Mouse (Mus musculus) CH12.LX (cell line): ENCODE data around the gene Cpeb3. TPM values are rescaled to one million over a fixed set of nuclear protein-coding genes. Genes with fewer than 3 reads are reported as not detected.

Experiments
- DNase-seq: peaks from one replicate; pipeline ENCODE4 v3.0.0-alpha.2; 2013; ENCODE audit errors: extremely low read depth
- H3K27ac ChIP-seq: 2 replicates; pipeline ENCODE4 v1.5.1; 2012; ENCODE audit warnings: low read depth, mild to moderate bottlenecking, control low read depth, moderate library complexity; ENCODE audit not compliant: insufficient read depth
- H3K27me3 ChIP-seq: replicated peaks from 2 replicates; pipeline ENCODE3; 2012; ENCODE audit warnings: inconsistent platforms
- H3K36me3 ChIP-seq, 2 experiments: replicated peaks in 1 of 2; 2 replicates each; pipeline versions ENCODE3 to v1.6.1; 2012; ENCODE audit warnings: inconsistent platforms in 1 of 2, low read length in 1 of 2, mild to moderate bottlenecking in 1 of 2, mixed read lengths in 1 of 2, moderate library complexity in 1 of 2; ENCODE audit not compliant: control insufficient read depth in 1 of 2, insufficient read depth in 1 of 2
- H3K4me1 ChIP-seq, 2 experiments: 2 replicates each; pipeline ENCODE4 v1.6.1; 2012; ENCODE audit warnings: inconsistent platforms in 1 of 2, moderate library complexity in 1 of 2; ENCODE audit not compliant: insufficient read depth in 2 of 2, control insufficient read depth in 1 of 2
- H3K4me2 ChIP-seq: 2 replicates; pipeline ENCODE4 v1.6.1; 2012; ENCODE audit warnings: low read depth, mild to moderate bottlenecking, control low read depth; ENCODE audit not compliant: poor library complexity, insufficient read depth, severe bottlenecking
- H3K4me3 ChIP-seq, 3 experiments: fragments of 150-350 bp in 1 of 3; sonication (generic) in 1 of 3; replicated peaks in 1 of 3; 2 replicates each; pipeline versions ENCODE3 to v1.5.1; 2011 to 2012; ENCODE audit warnings: low read depth in 2 of 3, low read length in 2 of 3, mild to moderate bottlenecking in 2 of 3, moderate library complexity in 2 of 3, control low read depth in 1 of 3, improper control_type of control experiment in 1 of 3, inconsistent platforms in 1 of 3, mixed read lengths in 1 of 3; ENCODE audit not compliant: poor library complexity in 1 of 3
- H3K79me2 ChIP-seq: replicated peaks from 2 replicates; pipeline ENCODE4 v1.6.1; 2012; ENCODE audit warnings: mild to moderate bottlenecking, moderate library complexity; ENCODE audit not compliant: control insufficient read depth, poor library complexity, insufficient read depth, severe bottlenecking; ENCODE audit errors: extremely low read depth
- H3K9ac ChIP-seq: 2 replicates; pipeline ENCODE4 v1.6.1; 2012; ENCODE audit warnings: low read depth, mild to moderate bottlenecking, control low read depth, moderate library complexity; ENCODE audit not compliant: insufficient read depth
- H3K9me3 ChIP-seq: replicated peaks from 2 replicates; pipeline ENCODE3; 2012; ENCODE audit warnings: low read length, inconsistent platforms, mixed read lengths
- BHLHE40 ChIP-seq: IDR thresholded peaks from 2 replicates; pipeline ENCODE4 v1.6.1; 2011; ENCODE audit warnings: mild to moderate bottlenecking, low read depth, low read length, improper control_type of control experiment
- EP300 ChIP-seq: IDR thresholded peaks from 2 replicates; pipeline ENCODE4 v1.6.1; 2011; ENCODE audit warnings: low read length, improper control_type of control experiment
- ETS1 ChIP-seq: conservative IDR thresholded peaks from 2 replicates; pipeline ENCODE4 v1.6.1; 2012; ENCODE audit warnings: low read depth, mild to moderate bottlenecking, inconsistent platforms, low read length, improper control_type of control experiment, moderate library complexity
- IRF4 ChIP-seq: IDR thresholded peaks from 2 replicates; pipeline ENCODE4 v1.6.1; 2014; ENCODE audit warnings: low read depth, mild to moderate bottlenecking, inconsistent platforms, low read length, improper control_type of control experiment
- JUN ChIP-seq: IDR thresholded peaks from 2 replicates; pipeline ENCODE4 v1.6.1; 2011; ENCODE audit warnings: low read depth, mild to moderate bottlenecking, low read length, improper control_type of control experiment, moderate library complexity; ENCODE audit not compliant: insufficient read depth
- KAT2A ChIP-seq: IDR thresholded peaks from 2 replicates; pipeline ENCODE4 v1.6.1; 2012; ENCODE audit warnings: low read length, improper control_type of control experiment, inconsistent platforms; ENCODE audit not compliant: insufficient replicate concordance
- MAX ChIP-seq: IDR thresholded peaks from 2 replicates; pipeline ENCODE4 v1.6.1; 2011; ENCODE audit warnings: low read length, improper control_type of control experiment
- MAZ ChIP-seq: IDR thresholded peaks from 2 replicates; pipeline ENCODE4 v1.6.1; 2012; ENCODE audit warnings: low read depth, mild to moderate bottlenecking, inconsistent platforms, low read length, improper control_type of control experiment, moderate library complexity
- MYC ChIP-seq: IDR thresholded peaks from 2 replicates; pipeline ENCODE4 v1.6.1; 2011; ENCODE audit warnings: low read depth, mild to moderate bottlenecking, improper control_type of control experiment, low read length
- NELFE ChIP-seq: IDR thresholded peaks from 2 replicates; pipeline ENCODE4 v1.6.1; 2011; ENCODE audit warnings: low read depth, low read length, improper control_type of control experiment
- PAX5 ChIP-seq: IDR thresholded peaks from 2 replicates; pipeline ENCODE4 v1.6.1; 2012; ENCODE audit warnings: low read length, inconsistent platforms, mixed read lengths
- POLR2AphosphoS2 ChIP-seq: IDR thresholded peaks from 2 replicates; pipeline ENCODE4 v1.6.1; 2011; ENCODE audit warnings: low read depth, low read length, improper control_type of control experiment
- RCOR1 ChIP-seq: conservative IDR thresholded peaks from 2 replicates; pipeline ENCODE4 v1.6.1; 2012; ENCODE audit warnings: low read depth, mild to moderate bottlenecking, inconsistent platforms, low read length, improper control_type of control experiment
- USF1 ChIP-seq: IDR thresholded peaks from 2 replicates; pipeline ENCODE4 v1.6.1; 2014; ENCODE audit warnings: low read depth, mild to moderate bottlenecking, inconsistent platforms, low read length, improper control_type of control experiment
- USF2 ChIP-seq: conservative IDR thresholded peaks from 2 replicates; pipeline ENCODE4 v1.6.1; 2011; ENCODE audit warnings: low read depth, low read length, improper control_type of control experiment
- ZNF384 ChIP-seq: IDR thresholded peaks from 2 replicates; pipeline ENCODE4 v1.6.1; 2012; ENCODE audit warnings: low read depth, low read length, improper control_type of control experiment, inconsistent platforms
- dilution Hi-C: fragments of 300-500 bp; cut with MboI; formaldehyde crosslinking; loops from 2 replicates; pipeline ENCODE4 v1.14.3; 2020; ENCODE audit warnings: low sequenced_read_pairs; ENCODE audit not compliant: extremely low pct_unique_long_range_greater_than_20kb, extremely low pct_ligation_motif_present
- in situ Hi-C: fragments of 300-500 bp; cut with MboI; formaldehyde crosslinking; loops from 3 replicates; pipeline ENCODE4 v1.14.3; 2019; ENCODE audit warnings: low sequenced_read_pairs, low pct_ligation_motif_present, low pct_unique_long_range_greater_than_20kb, mixed read lengths
- polyA plus RNA-seq: library from polyadenylated mRNA; unstranded; fragments of >175 nt; gene quantifications from 2 replicates; pipeline ENCODE4 v1.2.1, GENCODE M21; 2012; ENCODE audit warnings: low read depth; ENCODE audit not compliant: insufficient read length
- total RNA-seq, 2 experiments: library from RNA; depleted of rRNA; stranded (reverse); fragments of 300-350 nt in 1 of 2; fragments of >200 nt in 1 of 2; gene quantifications; 2 replicates each; pipeline ENCODE4 v1.2.3; 2012 to 2014

The Cpeb3 gene
- total and polyA plus RNA-seq, 3 experiments: 1.5 to 3.1 (median 1.5) TPM

GRCm38 (mm10) chr19:37199889-37200288 is 8.5 kb downstream of the Cpeb3 start:
- Histone ChIP-seq H3K9me3 (no peaks in the 10 kb centered on the region), H3K4me2 (no peak overlapping the region), H3K27ac (no peak overlapping the region), H3K9ac (no peak overlapping the region), H3K79me2 (no peaks in the 10 kb centered on the region; the same call in 1 of the 2 replicates), H3K4me3 (no peak overlapping the region), H3K36me3 (peaks cover 0 to 2% of the 10 kb centered on the region in 2 experiments), H3K4me1 (peaks cover 0 to 8% of the 10 kb centered on the region in 2 experiments; a peak in 1 of 4 replicates), H3K27me3 (no peaks in the 10 kb centered on the region)
- no peak for DNase-seq
- TF ChIP-seq BHLHE40: peak; percentile 54
- TF ChIP-seq MAX: 0 out of 2 replicates have a peak, but pooled peaks have one; percentile 21
- no peak for TF ChIP-seq PAX5
- in situ Hi-C loops: no loop called here
- dilution Hi-C loops: no loop called here

GRCm38 (mm10) chr19:37198165-37198880 is 10.1 kb downstream of the Cpeb3 start:
- no peak overlapping the region for H3K4me3 ChIP-seq
- peaks cover 0 to 2% of the 10 kb centered on the region in 2 experiments for H3K36me3 ChIP-seq
- in situ Hi-C loops (no loop called here), dilution Hi-C loops (no loop called here)
- no peak overlapping the region for H3K4me2 ChIP-seq
- TF ChIP-seq JUN (no peak), ETS1 (no peak), POLR2AphosphoS2 (no peak), BHLHE40 (no peak), MAZ (no peak), EP300 (no peak), NELFE (no peak), USF2 (no peak), IRF4 (no peak), USF1 (no peak), PAX5 (no peak), KAT2A (no peak), ZNF384 (no peak), MYC (no peak), RCOR1 (no peak)
- no peak overlapping the region for H3K27ac ChIP-seq
- H3K9me3 ChIP-seq: no peaks in the 10 kb centered on the region
- H3K9ac ChIP-seq: no peak overlapping the region
- H3K79me2 ChIP-seq: no peaks in the 10 kb centered on the region
- H3K4me1 ChIP-seq: peaks cover 0 to 8% of the 10 kb centered on the region in 2 experiments; a peak in 1 of 4 replicates
- no peak for DNase-seq
- H3K27me3 ChIP-seq: no peaks in the 10 kb centered on the region
